Mouse (Mus musculus) CD8-positive naive resting alpha-beta T cell, adult 2 months (primary cell): Measurements from ENCODE around the gene Gm21627.
"Not testable (repeated sequence)": the region's sequence is repeated elsewhere in the genome, so short reads cannot be mapped to it uniquely, and the experiment has no call there.

ENCODE experiments used
- DNase-seq, 2 experiments: peaks; one replicate each; pipeline ENCODE4 v3.0.0; 2022; ENCODE audit warnings: low read depth in 2 of 2, low spot score in 2 of 2

The Gm21627 gene

DNA sequence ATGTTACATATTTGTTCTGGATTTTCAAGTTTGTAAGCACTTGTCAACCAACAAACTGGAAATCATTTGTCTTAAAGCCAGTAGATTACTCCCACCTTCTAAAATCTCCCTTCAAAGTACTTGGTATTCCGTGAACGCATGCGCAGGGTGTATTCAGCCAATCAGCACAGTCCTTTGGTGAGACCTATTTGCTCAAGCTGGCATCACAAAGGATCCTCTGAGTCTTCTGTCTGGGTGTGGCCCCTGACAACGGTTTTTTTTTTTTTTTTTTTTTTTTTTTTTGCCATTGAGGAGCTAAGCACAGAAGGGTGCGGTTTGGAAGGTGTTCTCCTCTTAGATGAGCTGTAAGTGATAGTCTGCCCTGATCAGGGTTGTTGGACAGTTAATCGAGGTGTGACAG, at the start of gene Gm21627:
TSS of gene Gm21627 (plus strand) at position 301 of the 400 bp plus-strand sequence.
- not testable (repeated sequence) for DNase-seq
